Mouse (Mus musculus) cerebellum, postnatal 14 days (tissue): ENCODE measurements at regions not wholly inside any gene's neighbourhood (a gene's known extent, or its start where the extent isn't known, plus 50 kb on each side); places are given as distances from the start of the nearest gene placed in this dataset.

Experiments
- DNase-seq, 2 experiments: peaks; one replicate each; pipeline ENCODE4 v3.0.0; 2021; ENCODE audit warnings: mixed read lengths in 2 of 2

DNA sequence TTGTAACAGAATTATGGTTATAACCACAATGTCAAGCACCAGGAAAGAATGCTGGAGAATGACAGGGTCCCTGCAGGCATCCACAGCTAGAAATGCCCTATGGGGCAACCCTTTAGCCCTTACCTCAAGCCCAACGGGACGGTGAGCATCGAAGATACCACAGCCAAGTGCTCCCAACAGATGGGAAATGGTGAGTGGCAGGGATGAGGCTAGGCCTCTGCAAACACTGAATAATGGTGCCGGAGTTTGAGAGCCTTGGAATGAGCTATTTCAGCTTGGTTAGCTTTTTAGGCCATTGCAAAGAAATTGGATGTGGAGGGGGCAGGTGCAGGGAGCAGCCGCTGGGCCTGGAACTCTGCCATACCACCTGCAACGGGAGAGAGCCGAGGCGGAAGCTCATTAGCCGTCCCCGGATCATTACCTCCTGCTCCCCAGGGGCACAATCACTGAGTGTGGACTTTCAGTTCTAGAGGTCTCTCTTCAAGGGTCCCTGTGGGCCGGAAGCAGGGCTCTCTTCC lies 117.9 kb downstream of the Usp31 start:
- peak; percentile 53 to 69 for DNase-seq

DNA sequence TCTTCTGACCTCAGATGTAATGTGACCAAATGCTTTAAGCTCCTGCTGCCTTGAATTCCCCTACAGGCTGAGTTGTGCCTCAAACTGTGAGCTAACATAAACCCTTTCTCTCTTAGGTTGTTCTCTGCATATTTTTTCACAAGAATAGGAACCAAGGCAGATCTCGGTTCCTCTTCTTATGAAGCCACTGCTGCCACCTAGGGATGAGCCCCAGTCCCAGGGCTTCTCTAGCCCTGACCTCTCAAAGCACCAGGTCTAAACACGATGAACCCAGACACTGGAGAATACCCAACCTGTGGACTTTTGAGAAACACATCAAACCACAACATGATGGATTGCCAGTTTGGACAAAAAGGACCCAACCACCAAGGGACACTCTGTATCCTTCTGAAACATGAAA lies 119.3 kb downstream of the Usp31 start:
- DNase-seq, result no peak

GRCm38 (mm10) chr7:121585721-121586120 lies 121.3 kb downstream of the Usp31 start:
- DNase-seq, result no peak

DNA sequence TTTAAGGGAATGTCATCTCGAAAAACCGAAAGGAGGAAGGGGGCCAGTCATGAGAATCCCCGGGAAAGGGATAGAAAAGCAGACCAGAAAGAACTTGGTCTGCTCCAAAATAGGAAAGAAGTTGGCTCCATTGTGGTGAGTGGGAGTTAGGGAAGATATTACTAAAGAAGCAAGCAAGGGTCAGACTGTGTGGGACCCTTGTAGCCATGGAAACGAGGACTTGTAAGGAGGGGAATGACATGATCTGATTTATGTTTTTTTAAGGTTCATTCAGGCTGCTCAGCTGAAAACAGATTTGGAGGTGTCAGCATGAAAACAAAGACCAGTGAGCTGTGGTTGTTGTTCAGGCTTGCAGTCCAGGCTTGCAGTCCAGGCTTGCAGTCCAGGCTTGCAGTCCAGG lies 127.6 kb downstream of the Usp31 start:
- DNase-seq, result no peak

- DNase-seq, result peak; percentile 78
Observed at GRCm38 (mm10) chr7:121572681-121573335, 134.2 kb downstream of the Usp31 start.

GRCm38 (mm10) chr7:121571741-121572140 lies 135.3 kb downstream of the Usp31 start:
- no peak for DNase-seq

DNA sequence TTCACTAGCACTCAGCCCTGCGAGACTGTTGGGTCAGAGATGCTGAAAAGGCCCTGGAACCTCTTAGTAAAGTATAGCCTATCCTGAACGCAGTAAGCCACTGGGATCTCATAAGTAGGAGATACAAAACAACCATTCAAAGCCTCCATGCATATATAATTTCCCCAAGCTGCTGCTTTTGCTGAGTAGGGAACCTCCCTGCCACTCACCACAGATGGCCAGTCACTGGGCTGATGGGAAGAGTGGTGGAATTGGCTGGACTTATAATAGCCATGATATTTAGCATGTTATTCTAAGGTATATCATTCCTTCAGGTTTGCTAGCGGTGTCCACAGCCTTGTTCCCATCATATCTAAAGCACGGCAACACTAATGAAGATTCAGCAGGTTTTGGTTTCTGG lies 135.8 kb downstream of the Usp31 start:
- DNase-seq, result peak in 1 of 2 experiments; percentile 10

- no peak for DNase-seq
Observed at GRCm38 (mm10) chr7:121569248-121569647, 137.8 kb downstream of the Usp31 start.

GRCm38 (mm10) chr7:121568064-121568463 lies 139.0 kb downstream of the Usp31 start:
- no peak for DNase-seq

- peak; percentile 67 to 72 for DNase-seq
Observed at GRCm38 (mm10) chr7:121563526-121563925, 143.5 kb downstream of the Usp31 start.

DNA sequence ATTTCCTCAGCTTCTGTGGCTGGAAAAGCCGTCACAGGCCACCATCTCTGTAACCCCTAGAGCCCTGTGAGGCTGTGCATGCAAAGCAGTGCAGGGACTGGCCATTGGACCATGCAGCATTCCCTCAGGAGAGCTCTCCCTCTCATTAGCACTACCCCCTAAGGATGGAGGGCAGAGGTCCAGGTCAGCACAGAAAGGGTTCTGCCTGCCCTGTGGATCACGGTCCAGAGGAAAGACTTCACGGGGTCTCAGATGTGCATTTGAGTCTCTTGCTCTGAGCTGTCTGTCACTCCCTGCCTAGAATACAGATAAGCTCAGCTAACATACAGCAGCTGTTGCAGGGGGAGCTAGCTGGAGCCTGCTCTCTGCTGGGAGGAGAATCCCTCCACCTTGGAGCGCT lies 151.6 kb downstream of the Usp31 start:
- DNase-seq, result no peak
